Mouse (Mus musculus) MN1 (cell line): ENCODE measurements at regions not wholly inside any gene's neighbourhood (a gene's known extent, or its start where the extent isn't known, plus 50 kb on each side); places are given as distances from the start of the nearest gene placed in this dataset.

Experiments used
- DNase-seq: peaks from one replicate; pipeline ENCODE4 v3.0.0-alpha.2; 2016; ENCODE audit warnings: low spot score

DNA sequence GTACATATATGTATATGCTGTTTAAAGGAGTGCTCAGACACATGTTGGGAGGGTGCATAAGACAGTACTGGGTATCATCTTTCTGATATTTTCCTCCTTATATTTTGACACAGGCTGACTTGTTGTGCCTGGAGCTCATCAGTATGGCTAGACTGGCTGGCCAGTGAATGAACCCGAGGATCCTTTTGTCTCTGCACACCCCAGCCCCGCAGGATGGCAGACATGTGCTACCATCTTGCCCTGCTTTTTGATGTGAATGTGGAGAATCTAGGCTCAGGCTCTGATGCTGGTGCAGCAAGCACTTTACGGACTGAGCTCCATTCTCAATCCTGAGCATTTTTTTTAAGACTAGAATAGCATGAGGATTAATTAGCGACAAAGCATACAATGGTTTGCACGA lies 332.4 kb upstream of the Sox9 start:
- no peak for DNase-seq

DNA sequence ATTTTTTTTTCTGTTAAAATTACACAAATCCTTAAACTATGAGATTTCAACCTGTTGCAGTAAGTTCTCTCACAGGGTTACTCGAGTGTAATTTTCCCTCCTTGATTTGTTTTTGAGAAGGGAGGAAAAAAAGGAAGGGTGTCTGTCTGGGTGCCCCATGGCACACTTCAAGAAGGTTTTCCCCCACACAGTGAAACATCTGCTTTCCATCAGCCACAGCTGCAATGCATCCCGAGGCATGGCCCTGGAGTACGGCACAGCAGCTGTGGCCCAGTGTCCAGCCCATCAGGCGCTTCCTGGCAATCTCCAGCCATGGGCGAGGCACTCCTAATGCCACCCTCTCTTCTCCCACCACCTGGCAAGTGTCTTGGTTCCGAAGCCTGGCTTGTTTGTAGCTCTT lies 331.8 kb upstream of the Sox9 start:
- peak; percentile 9 for DNase-seq

GRCm38 (mm10) chr11:112458075-112458474 lies 323.9 kb upstream of the Sox9 start:
- DNase-seq: no peak

GRCm38 (mm10) chr11:112463121-112463520 lies 318.9 kb upstream of the Sox9 start:
- DNase-seq: no peak

- no peak for DNase-seq
Measured at GRCm38 (mm10) chr11:112464386-112464785, 317.6 kb upstream of the Sox9 start.

DNA sequence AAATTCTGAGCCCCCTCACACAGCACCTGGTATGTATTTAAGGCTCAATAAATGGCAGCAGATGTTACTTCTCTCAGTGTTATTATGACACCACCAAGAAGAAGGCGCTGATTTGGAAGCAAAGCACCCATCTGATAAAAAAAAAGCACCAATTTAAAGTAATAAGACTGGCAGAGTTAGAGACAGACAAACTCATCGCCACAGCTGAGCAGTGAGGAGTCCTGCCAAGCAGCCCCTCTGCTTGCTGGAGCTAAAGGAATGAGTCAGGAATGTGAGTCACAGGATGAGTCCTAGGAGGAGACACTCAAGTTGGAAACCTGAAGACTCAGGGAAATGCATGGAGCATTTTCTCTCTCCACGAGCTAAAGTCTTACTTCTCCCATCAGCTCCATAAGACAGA lies 311.7 kb upstream of the Sox9 start:
- peak; percentile 11 for DNase-seq

GRCm38 (mm10) chr11:112473237-112473636 lies 308.8 kb upstream of the Sox9 start:
- DNase-seq: no peak

DNA sequence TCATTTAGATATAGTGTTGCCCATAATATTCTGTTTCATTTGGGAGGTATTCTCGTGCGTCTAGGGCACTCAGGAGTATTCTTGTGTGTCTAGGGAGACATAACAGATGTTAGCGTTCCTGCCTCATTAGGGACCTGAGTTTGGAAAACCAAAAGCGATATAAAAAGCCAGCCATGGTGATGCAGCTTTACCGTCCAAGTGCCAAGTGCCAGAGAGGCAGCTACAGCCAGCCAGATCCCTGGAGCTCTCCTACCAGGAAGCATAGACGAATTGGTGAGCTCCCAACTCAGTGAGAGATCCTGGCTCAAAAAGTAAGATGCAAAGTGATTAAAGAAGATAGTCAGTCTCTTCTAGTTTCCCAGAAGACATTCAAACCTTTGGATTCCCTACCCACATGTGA lies 308.3 kb upstream of the Sox9 start:
- DNase-seq: no peak

GRCm38 (mm10) chr11:112480360-112480759 lies 301.7 kb upstream of the Sox9 start:
- DNase-seq: no peak

DNA sequence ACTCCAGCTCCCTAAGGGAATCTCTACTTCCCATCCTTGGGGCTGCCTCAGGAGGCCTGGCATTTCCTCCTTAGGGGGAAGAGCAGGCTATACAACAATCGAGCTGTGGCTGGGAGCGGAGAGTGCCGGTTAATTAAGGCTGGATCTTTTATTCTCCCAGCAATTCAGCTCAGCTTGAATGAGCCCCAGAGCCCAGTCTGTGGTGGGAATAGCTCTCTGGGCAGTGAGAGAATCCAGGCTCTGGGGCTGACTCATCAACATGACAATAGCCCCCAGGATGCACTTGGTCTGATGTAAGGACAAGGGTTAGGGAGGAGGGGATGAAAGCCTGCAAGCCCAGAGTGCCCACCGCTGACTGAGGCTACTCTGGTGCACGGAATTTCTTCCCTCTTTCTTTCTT lies 280.2 kb upstream of the Sox9 start:
- DNase-seq: peak; percentile 62

GRCm38 (mm10) chr11:112519076-112519475 lies 262.9 kb upstream of the Sox9 start:
- DNase-seq: no peak

- no peak for DNase-seq
Measured at GRCm38 (mm10) chr11:112524983-112525382, 257.0 kb upstream of the Sox9 start.

DNA sequence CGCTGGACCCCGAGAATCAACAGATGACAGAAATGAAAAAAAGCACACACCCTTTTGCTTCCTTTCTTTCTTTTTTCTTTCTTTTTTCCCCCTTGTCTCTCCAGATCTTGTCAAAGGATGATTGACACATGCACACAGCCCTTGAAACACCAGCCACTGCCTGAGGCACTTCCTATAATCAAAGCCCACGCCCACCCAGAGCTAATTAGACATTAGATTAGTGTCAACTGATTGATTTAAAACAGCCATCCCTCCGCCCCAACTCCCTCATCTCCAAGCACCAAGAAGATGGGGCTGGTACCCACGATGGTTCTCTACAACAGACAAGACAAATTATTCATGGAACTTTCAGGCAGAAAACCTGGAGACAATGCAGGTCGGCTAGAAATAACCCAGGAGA lies 239.5 kb upstream of the Sox9 start:
- DNase-seq: peak; percentile 11

GRCm38 (mm10) chr11:112543473-112543872 lies 238.6 kb upstream of the Sox9 start:
- DNase-seq: no peak

DNA sequence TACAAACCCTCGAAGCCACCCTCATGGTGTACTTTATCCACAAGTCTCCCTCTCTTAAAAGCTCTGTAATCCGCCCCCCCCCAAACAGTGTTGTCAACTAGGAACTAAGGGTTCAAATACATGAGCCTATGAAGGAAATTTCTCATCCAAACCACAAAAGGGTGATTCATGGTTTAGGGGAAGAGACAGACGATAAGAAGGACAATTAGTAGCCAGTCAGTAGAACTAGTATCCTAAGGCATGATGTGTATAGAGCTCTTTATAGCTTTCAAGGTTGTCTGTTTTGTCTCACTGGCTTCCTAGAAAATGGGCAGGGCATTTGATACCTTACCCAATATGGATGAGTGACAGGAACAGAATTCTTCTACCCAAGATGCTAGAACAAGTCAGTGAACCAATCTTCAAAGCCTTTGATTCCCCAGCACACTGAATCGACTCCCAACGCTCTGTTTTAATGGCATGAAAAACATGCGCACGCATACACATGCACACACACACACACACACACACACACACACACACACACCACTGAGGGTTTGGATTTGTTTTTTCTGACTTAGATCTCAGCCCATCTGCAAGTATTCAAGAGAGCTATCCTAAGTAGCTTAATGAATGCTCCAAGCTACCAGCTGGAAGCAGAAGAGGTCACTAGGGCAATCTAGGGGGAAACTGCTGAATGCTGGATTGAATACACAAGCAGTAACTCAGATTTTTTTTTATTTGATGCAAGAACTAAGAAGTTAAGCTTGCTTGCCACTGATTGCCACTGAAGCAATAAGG lies 236.6 kb upstream of the Sox9 start:
- DNase-seq: no peak

GRCm38 (mm10) chr11:112546162-112546561 lies 235.9 kb upstream of the Sox9 start:
- DNase-seq: no peak

- no peak for DNase-seq
Measured at GRCm38 (mm10) chr11:112552838-112553237, 229.2 kb upstream of the Sox9 start.

DNA sequence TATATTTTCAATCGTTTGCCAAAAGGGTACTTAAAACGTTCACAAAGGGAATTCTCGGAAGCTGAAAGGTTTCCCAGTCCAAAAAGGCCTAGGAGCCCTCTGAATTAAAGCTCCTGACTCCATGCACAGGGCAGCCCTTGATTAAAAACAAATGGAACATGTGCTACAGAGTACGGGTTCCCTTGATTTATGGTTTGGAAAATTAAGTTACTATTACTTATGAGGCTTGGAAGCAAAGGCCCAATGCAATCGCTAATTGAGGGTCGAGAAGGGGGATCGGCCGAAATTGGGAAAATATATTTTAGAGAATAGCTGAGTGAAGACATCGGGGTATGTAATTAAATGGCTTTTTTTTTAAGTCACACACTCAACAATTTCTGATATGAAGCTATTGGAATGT lies 219.0 kb upstream of the Sox9 start:
- no peak for DNase-seq

DNA sequence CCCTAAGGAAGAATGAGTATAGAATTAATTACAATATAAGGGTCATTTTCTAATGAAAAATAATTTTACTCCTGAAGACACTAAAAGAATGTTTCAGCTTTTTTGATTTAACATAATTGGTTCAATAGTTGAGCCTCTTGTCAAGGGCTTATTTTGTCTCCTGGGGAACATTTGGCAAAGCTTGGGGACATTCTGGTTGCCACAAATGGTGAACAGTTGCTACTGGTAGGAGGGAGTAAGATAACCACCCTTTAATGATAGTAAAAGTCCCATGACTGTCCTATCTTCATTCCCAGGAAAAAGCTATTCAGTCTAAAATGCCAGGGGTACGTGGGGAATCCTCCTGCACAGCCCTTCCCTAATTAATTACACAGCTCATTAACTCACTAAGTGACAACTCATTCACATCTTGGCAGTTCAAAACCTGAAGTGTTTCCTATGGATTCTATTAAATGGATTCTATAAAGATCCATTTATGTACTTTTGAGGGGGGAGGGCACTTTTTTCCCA lies 217.3 kb upstream of the Sox9 start:
- no peak for DNase-seq

DNA sequence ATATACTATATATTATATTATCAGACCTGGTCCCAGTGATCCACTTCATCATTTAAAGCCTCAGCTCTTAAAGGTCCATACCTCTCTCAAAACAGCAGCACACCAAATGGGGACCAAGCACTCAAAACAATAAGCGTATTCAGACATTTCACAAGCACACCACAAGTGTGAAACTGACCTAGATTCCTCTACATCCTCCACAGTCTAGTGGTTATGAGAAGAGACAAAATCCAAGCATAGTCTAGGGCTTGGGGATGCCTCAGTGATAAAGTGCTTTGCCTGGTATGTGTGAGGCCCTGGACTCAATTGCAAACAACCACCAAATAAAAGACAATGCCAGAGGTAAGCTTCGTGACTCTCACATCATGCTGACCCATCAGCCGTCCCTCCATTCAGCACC lies 216.0 kb upstream of the Sox9 start:
- no peak for DNase-seq

- no peak for DNase-seq
Measured at GRCm38 (mm10) chr11:112587386-112587785, 194.6 kb upstream of the Sox9 start.

- no peak for DNase-seq
Measured at GRCm38 (mm10) chr11:112588088-112588487, 193.9 kb upstream of the Sox9 start.

DNA sequence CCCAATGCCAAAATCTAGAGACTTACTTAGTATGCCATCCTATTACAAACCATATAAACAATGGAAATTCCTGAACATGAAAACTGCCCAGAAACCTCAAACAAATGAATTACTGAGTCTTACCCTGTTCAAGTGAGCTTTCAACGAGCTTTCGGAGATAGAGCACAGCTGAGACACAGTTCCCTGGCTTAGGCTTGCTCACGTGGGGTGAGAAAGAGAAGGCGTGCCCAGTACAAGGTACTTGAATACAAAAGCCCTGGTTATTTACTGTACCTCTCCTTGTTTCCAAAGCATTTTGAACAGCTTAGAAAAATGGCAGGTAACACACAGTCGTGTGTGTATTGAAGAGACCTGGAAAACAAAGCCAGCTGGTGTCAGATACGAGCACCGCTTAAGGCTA lies 191.8 kb upstream of the Sox9 start:
- no peak for DNase-seq

DNA sequence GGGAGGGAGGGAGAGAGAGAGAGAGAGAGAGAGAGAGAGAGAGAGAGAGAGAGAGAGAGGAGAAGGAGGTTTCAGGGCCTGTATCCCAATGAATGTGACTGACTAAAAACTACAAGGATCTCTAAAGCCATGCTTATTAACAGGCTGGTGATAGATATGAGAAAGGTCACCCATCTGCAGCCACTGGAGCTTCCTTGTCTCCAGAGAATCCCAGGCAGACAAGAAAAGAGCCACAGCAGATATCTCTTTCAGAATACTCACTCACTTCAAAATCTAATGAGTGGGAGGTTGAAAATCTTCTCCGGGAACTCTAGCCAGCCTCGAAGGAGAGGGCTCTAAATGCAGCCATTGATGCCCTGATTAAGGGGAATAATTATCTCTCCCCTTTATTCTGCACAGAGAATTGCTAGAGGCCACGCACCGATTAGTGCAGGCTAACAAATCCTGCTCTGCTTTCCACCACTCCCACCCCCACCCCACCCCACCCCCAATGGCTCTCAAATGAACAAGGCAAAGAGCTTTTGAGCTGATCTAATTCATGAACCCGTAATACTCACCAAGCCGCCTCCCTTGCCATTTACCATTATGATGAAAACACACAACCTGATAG lies 189.5 kb upstream of the Sox9 start:
- no peak for DNase-seq
